Mouse (Mus musculus): Measurements from ENCODE around the gene Slit2. TPM values are rescaled to one million over a fixed set of nuclear protein-coding genes. Genes with fewer than 3 reads are reported as not detected.

The Slit2 gene
- total RNA-seq (2021): 10 to 100 TPM; 37.1 to 40.7 TPM
- long read RNA-seq, experiment 1, partial matches to known transcripts: 6 of 10 reads
- long read RNA-seq, experiment 1, other reads (novel, unspliced or antisense): 2 of 10 reads
- long read RNA-seq, experiment 2, partial matches to known transcripts: 1 of 5 reads
- long read RNA-seq, experiment 2, other reads (novel, unspliced or antisense): 1 of 5 reads

- peak; percentile 30 to 66 for DNase-seq (ENCODE audit: low spot score in 2 of 2)
- intact Hi-C loops (cut with DNase I): loop anchor here (10.0 kb wide), 3 partner anchors 142 to 1538 kb away; no protein-coding TSS in a partner anchor
Observed at GRCm38 (mm10) chr5:47982941-47983701, at the start of gene Slit2. Gene Slit2 (plus strand): TSS chr5:47983138.

DNA sequence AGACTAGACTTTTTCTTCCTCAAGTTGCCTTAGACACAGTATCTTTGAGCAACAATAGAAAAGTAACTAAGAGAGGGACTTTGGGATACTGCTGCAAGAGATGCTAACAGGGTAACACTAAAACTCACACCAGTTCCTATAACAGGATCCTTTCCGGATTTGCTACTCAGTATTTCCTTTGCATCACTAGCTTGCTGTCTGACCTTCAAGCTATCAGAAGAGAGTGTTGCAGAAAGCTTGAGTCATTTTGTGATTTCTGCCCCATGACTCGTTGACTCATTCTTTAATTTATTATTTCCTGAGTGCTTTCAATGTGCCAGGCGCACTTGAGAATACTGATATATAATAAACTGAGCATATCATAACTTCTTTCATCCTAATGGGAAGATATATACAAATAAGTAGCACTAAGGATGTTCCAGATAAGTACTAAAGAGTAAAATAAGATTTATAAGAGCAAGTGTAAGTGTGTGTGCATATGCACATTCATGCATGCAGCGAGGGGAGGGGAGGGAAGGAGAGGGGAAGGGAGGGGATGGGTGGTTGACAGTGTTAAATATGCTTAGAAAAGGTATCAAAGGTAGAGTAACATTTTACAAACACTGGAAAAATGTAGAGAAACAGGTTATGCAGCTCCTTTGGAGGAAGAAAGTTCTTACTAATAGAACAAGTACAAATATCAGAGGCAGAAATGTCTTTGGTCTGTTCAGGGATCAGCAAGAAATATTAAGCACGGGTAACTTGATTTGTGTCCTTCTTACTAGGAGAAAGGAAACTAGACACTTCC lies 44.2 kb upstream of the Slit2 start:
- intact Hi-C loops (cut with DNase I): no loop called here

GRCm38 (mm10) chr5:47956451-47956850 lies 26.5 kb upstream of the Slit2 start:
- intact Hi-C loops (cut with DNase I): no loop called here
- no peak for DNase-seq (ENCODE audit: low spot score in 2 of 2)

More for the DNA sequence above, 44.2 kb upstream of the Slit2 start:
- DNase-seq (ENCODE audit: low spot score in 2 of 2): no peak

DNA sequence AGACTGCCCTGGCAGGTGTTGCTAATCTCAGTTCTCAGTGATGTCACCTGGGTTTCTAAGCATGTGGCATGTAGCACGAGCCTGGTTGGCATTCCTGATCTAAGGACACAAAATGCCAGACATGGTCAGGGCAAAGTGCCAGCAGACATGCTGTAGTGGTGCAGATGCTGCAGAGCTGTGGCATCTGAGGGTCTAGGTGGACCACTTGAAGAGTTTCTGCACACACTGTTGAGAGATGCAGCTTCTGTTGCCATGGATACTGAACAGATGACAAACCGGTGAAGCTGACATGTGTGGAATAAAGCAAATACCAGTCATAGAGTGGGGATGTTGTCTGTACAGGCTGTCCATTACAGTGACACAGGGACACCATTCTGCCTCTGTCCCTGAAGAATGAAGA lies 7.1 kb upstream of the Slit2 start:
- DNase-seq (ENCODE audit: low spot score in 2 of 2): peak in 1 of 2 experiments; percentile 8
- intact Hi-C loops (cut with DNase I): no loop called here

- no peak for DNase-seq (ENCODE audit: low spot score in 2 of 2)
- intact Hi-C loops (cut with DNase I): no loop called here
Observed at GRCm38 (mm10) chr5:47979371-47979770, 3.6 kb upstream of the Slit2 start.

DNA sequence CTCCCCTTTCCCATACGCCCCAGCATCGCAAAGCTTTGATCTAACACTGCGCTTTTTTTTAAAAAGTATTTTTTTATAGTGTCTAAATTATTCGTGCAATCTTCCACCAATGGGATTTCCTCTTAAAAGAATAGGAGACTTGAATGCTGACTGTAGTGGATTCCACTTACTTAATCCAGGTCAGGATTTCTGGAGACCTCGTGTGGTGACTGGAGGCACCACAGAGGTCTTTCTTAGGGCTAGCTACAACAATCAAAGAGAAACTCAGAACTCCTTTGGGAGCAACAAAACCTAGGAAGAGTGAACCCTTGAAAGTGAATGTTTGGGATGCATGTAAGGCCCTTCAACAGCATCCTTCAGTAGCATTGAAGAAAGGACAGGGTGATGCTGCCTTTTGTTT lies 2.5 kb upstream of the Slit2 start:
- intact Hi-C loops (cut with DNase I): loop anchor here (10.0 kb wide), 3 partner anchors 144 to 1536 kb away; no protein-coding TSS in a partner anchor
- DNase-seq (ENCODE audit: low spot score in 2 of 2): no peak

DNA sequence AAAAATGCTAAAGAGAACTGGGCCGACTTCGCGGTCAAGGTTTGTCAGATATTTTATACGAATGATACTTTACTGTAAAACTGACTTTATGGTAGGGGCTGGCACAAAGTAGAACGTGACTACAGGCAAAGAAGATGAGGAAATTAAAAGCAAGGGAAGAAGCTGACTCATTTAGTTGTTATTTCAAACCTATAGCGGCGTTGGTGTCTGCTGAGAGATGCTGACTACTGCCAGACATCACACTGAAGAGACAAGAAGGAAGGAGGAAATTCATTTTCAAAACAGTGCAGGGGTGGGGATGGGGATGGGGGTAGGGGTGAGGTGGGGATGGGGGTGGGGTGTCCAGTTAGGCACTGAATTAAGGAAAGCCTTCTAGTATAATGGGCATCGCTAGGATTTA lies 987 bp upstream of the Slit2 start:
- peak in 1 of 2 experiments; percentile 16 for DNase-seq (ENCODE audit: low spot score in 2 of 2)
- intact Hi-C loops (cut with DNase I): loop anchor here (10.0 kb wide), 3 partner anchors 143 to 1537 kb away; no protein-coding TSS in a partner anchor

- DNase-seq (ENCODE audit: low spot score in 2 of 2): peak in 1 of 2 experiments; percentile 11
- intact Hi-C loops (cut with DNase I): loop anchor here (10.0 kb wide), 3 partner anchors 141 to 1539 kb away; no protein-coding TSS in a partner anchor
Observed at GRCm38 (mm10) chr5:47983746-47984583, 1.0 kb downstream of the Slit2 start.

GRCm38 (mm10) chr5:47984584-47985197 lies 1.8 kb downstream of the Slit2 start:
- intact Hi-C loops (cut with DNase I): loop anchor here (10.0 kb wide), 3 partner anchors 140 to 1540 kb away; no protein-coding TSS in a partner anchor
- peak in 1 of 2 experiments; percentile 22 for DNase-seq (ENCODE audit: low spot score in 2 of 2)

- intact Hi-C loops (cut with DNase I): loop anchor here (10.0 kb wide), 3 partner anchors 140 to 1540 kb away; no protein-coding TSS in a partner anchor
- no peak for DNase-seq (ENCODE audit: low spot score in 2 of 2)
Observed at GRCm38 (mm10) chr5:47985198-47985631, 2.3 kb downstream of the Slit2 start.

GRCm38 (mm10) chr5:47985901-47986670 lies 3.1 kb downstream of the Slit2 start:
- intact Hi-C loops (cut with DNase I): loop anchor here (10.0 kb wide), 3 partner anchors 139 to 1541 kb away; no protein-coding TSS in a partner anchor

DNA sequence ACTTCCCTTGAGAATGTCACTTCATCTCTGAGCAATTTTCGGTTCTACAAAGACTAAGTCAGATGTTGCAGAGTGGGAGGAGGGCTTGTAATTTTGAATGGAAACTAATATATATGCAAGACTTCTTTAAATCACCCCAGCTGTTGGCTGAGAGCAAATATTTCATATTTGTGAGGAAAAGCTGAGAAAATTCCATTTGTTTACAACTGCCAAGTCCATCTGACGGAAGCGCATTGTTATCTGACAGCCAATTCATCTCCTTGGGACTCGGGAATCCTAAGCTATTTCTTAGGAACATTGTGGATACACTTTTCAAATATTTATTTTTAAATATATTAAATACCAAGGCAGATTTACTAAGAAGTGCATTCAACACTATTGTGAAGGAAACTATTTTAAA lies 8.0 kb downstream of the Slit2 start:
- intact Hi-C loops (cut with DNase I): no loop called here
- DNase-seq (ENCODE audit: low spot score in 2 of 2): no peak

More at GRCm38 (mm10) chr5:47985901-47986670, 3.1 kb downstream of the Slit2 start:
- DNase-seq (ENCODE audit: low spot score in 2 of 2): peak in 1 of 2 experiments; percentile 38

- no peak for DNase-seq (ENCODE audit: low spot score in 2 of 2)
- intact Hi-C loops (cut with DNase I): no loop called here
Observed at GRCm38 (mm10) chr5:48003708-48004415, 20.9 kb downstream of the Slit2 start.

DNA sequence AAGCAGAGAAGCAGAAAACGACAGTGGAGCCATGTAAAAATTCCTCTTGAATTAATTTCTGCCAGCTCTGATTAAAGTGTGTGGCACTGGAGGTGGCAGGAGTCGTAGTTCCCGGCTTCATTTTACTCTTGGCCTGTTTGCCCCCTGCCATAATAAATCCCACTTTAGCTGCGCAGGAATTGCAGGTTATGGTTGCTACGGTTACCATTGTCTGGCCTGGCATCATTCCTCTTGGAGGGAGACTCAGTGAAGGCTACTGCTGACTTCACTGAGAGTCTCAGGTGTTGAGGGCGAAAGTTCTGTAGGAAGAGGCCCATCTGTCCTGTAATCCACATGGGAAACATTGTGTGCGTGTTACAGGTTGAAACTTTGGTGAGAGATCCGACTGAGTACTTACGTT lies 22.6 kb downstream of the Slit2 start:
- intact Hi-C loops (cut with DNase I): no loop called here

DNA sequence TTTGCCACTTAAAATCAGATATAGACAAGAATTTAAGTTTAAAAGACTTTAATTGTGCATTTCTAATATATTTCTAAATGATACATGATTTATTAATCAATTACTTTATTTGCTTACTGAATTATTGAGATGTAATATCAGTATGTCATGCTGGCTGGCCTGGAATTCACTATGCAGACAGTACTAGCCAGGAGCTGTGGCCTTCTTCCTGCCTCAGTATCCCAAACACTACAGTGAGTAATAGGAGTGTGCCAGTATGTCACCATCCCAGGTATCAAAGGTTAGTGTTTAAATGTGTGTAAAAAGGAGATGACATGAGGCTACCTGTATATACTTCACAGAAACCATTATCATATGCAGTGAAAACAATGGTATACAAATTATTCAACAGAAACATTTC lies 23.1 kb downstream of the Slit2 start:
- DNase-seq (ENCODE audit: low spot score in 2 of 2): no peak
- intact Hi-C loops (cut with DNase I): no loop called here

More for the DNA sequence above, 22.6 kb downstream of the Slit2 start:
- no peak for DNase-seq (ENCODE audit: low spot score in 2 of 2)

GRCm38 (mm10) chr5:48023441-48023840 lies 40.5 kb downstream of the Slit2 start:
- no peak for DNase-seq (ENCODE audit: low spot score in 2 of 2)
- intact Hi-C loops (cut with DNase I): no loop called here

GRCm38 (mm10) chr5:48034875-48035274 lies 51.9 kb downstream of the Slit2 start:
- intact Hi-C loops (cut with DNase I): loop anchor here (5.0 kb wide), 1 partner anchor 102 kb away; no protein-coding TSS in a partner anchor

More at GRCm38 (mm10) chr5:48034875-48035274, 51.9 kb downstream of the Slit2 start:
- DNase-seq (ENCODE audit: low spot score in 2 of 2): no peak

All from left cerebral cortex, postnatal 14 days (tissue).